Mouse (Mus musculus) cerebellum, adult 11 months (tissue): ENCODE results near the gene Ttc39b.

ENCODE experiments used
- DNase-seq: peaks from one replicate; pipeline ENCODE4 v3.0.0; 2022

Ttc39b gene

GRCm38 (mm10) chr4:83316718-83317117 is 7.3 kb downstream of the Ttc39b start:
- DNase-seq = no peak

- no peak for DNase-seq
These were observed 8.1 kb downstream of the Ttc39b start for GRCm38 (mm10) chr4:83315930-83316329.

- DNase-seq = no peak
These were observed 8.9 kb downstream of the Ttc39b start for GRCm38 (mm10) chr4:83314922-83315881.

GRCm38 (mm10) chr4:83314261-83314793 is 9.7 kb downstream of the Ttc39b start:
- DNase-seq = no peak

- no peak for DNase-seq
These were observed 11.7 kb downstream of the Ttc39b start for GRCm38 (mm10) chr4:83312336-83312735.

GRCm38 (mm10) chr4:83311481-83311880 is 12.6 kb downstream of the Ttc39b start:
- DNase-seq = no peak

GRCm38 (mm10) chr4:83310990-83311389 is 13.1 kb downstream of the Ttc39b start:
- DNase-seq = no peak

GRCm38 (mm10) chr4:83308914-83309313 is 15.1 kb downstream of the Ttc39b start:
- no peak for DNase-seq

GRCm38 (mm10) chr4:83307686-83308469 is 16.2 kb downstream of the Ttc39b start:
- DNase-seq = no peak

GRCm38 (mm10) chr4:83306879-83307278 is 17.2 kb downstream of the Ttc39b start:
- DNase-seq = no peak

- no peak for DNase-seq
These were observed 19.0 kb downstream of the Ttc39b start for GRCm38 (mm10) chr4:83305099-83305498.

- peak; percentile 60 for DNase-seq
These were observed 20.9 kb downstream of the Ttc39b start for GRCm38 (mm10) chr4:83302887-83303827.

- no peak for DNase-seq
These were observed 21.8 kb downstream of the Ttc39b start for GRCm38 (mm10) chr4:83302123-83302737.

GRCm38 (mm10) chr4:83301713-83302112 is 22.3 kb downstream of the Ttc39b start:
- no peak for DNase-seq

GRCm38 (mm10) chr4:83284768-83285350 is 39.2 kb downstream of the Ttc39b start:
- DNase-seq = peak; percentile 62

GRCm38 (mm10) chr4:83283973-83284767 is 39.9 kb downstream of the Ttc39b start:
- DNase-seq = peak; percentile 45

GRCm38 (mm10) chr4:83282424-83282823 is 41.6 kb downstream of the Ttc39b start:
- no peak for DNase-seq

GRCm38 (mm10) chr4:83279236-83279635 is 44.8 kb downstream of the Ttc39b start:
- no peak for DNase-seq

- no peak for DNase-seq
These were observed 49.8 kb downstream of the Ttc39b start for GRCm38 (mm10) chr4:83274241-83274640.

GRCm38 (mm10) chr4:83273616-83274050 is 50.4 kb downstream of the Ttc39b start:
- DNase-seq = no peak
